Mouse (Mus musculus) CD4-positive, CD25-positive, alpha-beta regulatory T cell, adult 2 months (primary cell): ENCODE results near the gene Ephb2.

Experiments
- DNase-seq: peaks from one replicate; pipeline ENCODE4 v3.0.0-alpha.2; 2012; ENCODE audit warnings: low read depth, low spot score

Ephb2 gene

GRCm38 (mm10) chr4:136761713-136762380, 73.9 kb downstream of the Ephb2 start:
- DNase-seq: no peak

- no peak for DNase-seq
Measured at GRCm38 (mm10) chr4:136760882-136761281, 74.9 kb downstream of the Ephb2 start.

GRCm38 (mm10) chr4:136757096-136757495, 78.7 kb downstream of the Ephb2 start:
- no peak for DNase-seq

- no peak for DNase-seq
Measured at GRCm38 (mm10) chr4:136756486-136756885, 79.3 kb downstream of the Ephb2 start.

- DNase-seq: no peak
Measured at GRCm38 (mm10) chr4:136755364-136755811, 80.4 kb downstream of the Ephb2 start.

GRCm38 (mm10) chr4:136754256-136754655, 81.5 kb downstream of the Ephb2 start:
- DNase-seq: no peak

GRCm38 (mm10) chr4:136751355-136752020, 84.3 kb downstream of the Ephb2 start:
- no peak for DNase-seq

- DNase-seq: no peak
Measured at GRCm38 (mm10) chr4:136750578-136751338, 85.0 kb downstream of the Ephb2 start.

- no peak for DNase-seq
Measured at GRCm38 (mm10) chr4:136749851-136750577, 85.8 kb downstream of the Ephb2 start.

GRCm38 (mm10) chr4:136749431-136749830, 86.4 kb downstream of the Ephb2 start:
- no peak for DNase-seq

- no peak for DNase-seq
Measured at GRCm38 (mm10) chr4:136748842-136749392, 86.9 kb downstream of the Ephb2 start.

- no peak for DNase-seq
Measured at GRCm38 (mm10) chr4:136746516-136746915, 89.3 kb downstream of the Ephb2 start.

GRCm38 (mm10) chr4:136742677-136743076, 93.1 kb downstream of the Ephb2 start:
- no peak for DNase-seq

- DNase-seq: no peak
Measured at GRCm38 (mm10) chr4:136741840-136742239, 93.9 kb downstream of the Ephb2 start.

GRCm38 (mm10) chr4:136740963-136741362, 94.8 kb downstream of the Ephb2 start:
- no peak for DNase-seq

- DNase-seq: no peak
Measured at GRCm38 (mm10) chr4:136739189-136739588, 96.6 kb downstream of the Ephb2 start.

GRCm38 (mm10) chr4:136738291-136738690, 97.5 kb downstream of the Ephb2 start:
- DNase-seq: no peak

- DNase-seq: no peak
Measured at GRCm38 (mm10) chr4:136735856-136736255, 99.9 kb downstream of the Ephb2 start.

- no peak for DNase-seq
Measured at GRCm38 (mm10) chr4:136734210-136734803, 101.5 kb downstream of the Ephb2 start.

- no peak for DNase-seq
Measured at GRCm38 (mm10) chr4:136733217-136733865, 102.4 kb downstream of the Ephb2 start.
